In genomic region chr6:114444247-114444844, GRCm38 (mm10) we compare ENCODE assay signal across 20 mouse cellular contexts. TPM values are rescaled to one million over a fixed set of nuclear protein-coding genes. Genes with fewer than 3 reads are reported as not detected.
DNase-seq lines count a peak whose midpoint lies in the region; ATAC-seq lines count a peak whose summit lies in the region.
"Had no signal": no experiment of that assay in that cellular context is flagged by ENCODE, and none has a peak within 500 bp of the region (broad histone marks: within the 10 kb centered on the region; RNA-seq: fewer than 3 reads in every experiment).

No protein-coding gene starts in this region.

- 0 out of 2 replicates have a peak, but pooled peaks have one; percentile 24 for ATAC-seq in hindbrain, embryonic 15.5 days (ENCODE audit: low FRiP score, low read depth)
- no peak for ATAC-seq in hindbrain, embryonic 12.5 days (ENCODE audit: low FRiP score)
- no peak for ATAC-seq in midbrain, embryonic 14.5 days (ENCODE audit: low FRiP score, low TSS enrichment)
- peak; percentile 69 for ATAC-seq in midbrain, embryonic 15.5 days (replicated peaks)
- ATAC-seq in heart, embryonic 11.5 days (replicated peaks; ENCODE audit: insufficient number of reproducible peaks, low FRiP score, low TSS enrichment), result no peak

- peak; percentile 32 for DNase-seq in midbrain, embryonic 14.5 days
- no peak for DNase-seq in midbrain, embryonic 10.5 days (ENCODE audit: low spot score)
- no peak for DNase-seq in gastrocnemius, adult 18-20 months (ENCODE audit: low spot score)
- DNase-seq: adrenal gland, adult 2 months; adrenal gland, postnatal 25 days; cerebellum, adult 2 months; cerebellum, postnatal 10 days; gastrocnemius, adult 2 months; gastrocnemius, postnatal 25 days; heart, postnatal 36 days had no signal

- H3K4me1 ChIP-seq in hindbrain, embryonic 15.5 days (replicated peaks), result no peaks in the 10 kb centered on the region; the same call in 1 of the 2 replicates
- H3K4me1 ChIP-seq in hindbrain, embryonic 12.5 days, result peaks cover 5% of the 10 kb centered on the region
- H3K4me1 ChIP-seq in midbrain, embryonic 14.5 days (ENCODE audit: control insufficient read depth, insufficient read depth, low read length), result no peaks in the 10 kb centered on the region; the same call in 1 of the 2 replicates
- no peaks in the 10 kb centered on the region for H3K4me1 ChIP-seq in midbrain, embryonic 10.5 days
- 0 out of 2 replicates have a peak, but pooled peaks cover 3% of the 10 kb centered on the region for H3K4me1 ChIP-seq in midbrain, embryonic 15.5 days
- no peaks in the 10 kb centered on the region for H3K4me1 ChIP-seq in heart, embryonic 11.5 days (ENCODE audit: control insufficient read depth, insufficient read depth, low read length)
- H3K4me1 ChIP-seq: heart, embryonic 13.5 days had no signal

- no peak overlapping the region for H3K4me3 ChIP-seq in hindbrain, embryonic 15.5 days
- H3K4me3 ChIP-seq in hindbrain, embryonic 12.5 days, result no peak overlapping the region
- H3K4me3 ChIP-seq in midbrain, embryonic 14.5 days (replicated peaks; ENCODE audit: low read depth, low read length), result no peak overlapping the region
- H3K4me3 ChIP-seq in midbrain, embryonic 10.5 days, result no peak overlapping the region
- H3K4me3 ChIP-seq in midbrain, embryonic 15.5 days, result no peak overlapping the region
- H3K4me3 ChIP-seq in heart, embryonic 11.5 days (ENCODE audit: low read depth, low read length), result no peak overlapping the region
- H3K4me3 ChIP-seq: embryonic facial prominence, embryonic 10.5 days; gastrocnemius, adult 2 months; heart, embryonic 13.5 days had no signal

- no peak overlapping the region for H3K9ac ChIP-seq in hindbrain, embryonic 15.5 days
- no peak overlapping the region for H3K9ac ChIP-seq in hindbrain, embryonic 12.5 days
- H3K9ac ChIP-seq in midbrain, embryonic 14.5 days (replicated peaks; ENCODE audit: low read length), result no peak overlapping the region
- no peak overlapping the region for H3K9ac ChIP-seq in midbrain, embryonic 15.5 days
- H3K9ac ChIP-seq in heart, embryonic 11.5 days (ENCODE audit: low read depth, low read length), result no peak overlapping the region
- H3K9ac ChIP-seq: heart, embryonic 13.5 days; hindbrain, embryonic 14.5 days had no signal

- H3K27ac ChIP-seq in hindbrain, embryonic 15.5 days (replicated peaks), result 0 out of 2 replicates have a peak overlapping the region, but pooled peaks have one; percentile 17
- no peak overlapping the region for H3K27ac ChIP-seq in hindbrain, embryonic 12.5 days
- peak overlapping the region; percentile 17; the same call in 1 of the 2 replicates for H3K27ac ChIP-seq in midbrain, embryonic 14.5 days (replicated peaks; ENCODE audit: low read depth, low read length)
- H3K27ac ChIP-seq in midbrain, embryonic 10.5 days (replicated peaks), result no peak overlapping the region
- H3K27ac ChIP-seq in midbrain, embryonic 15.5 days, result 0 out of 2 replicates have a peak overlapping the region, but pooled peaks have one; percentile 39
- no peak overlapping the region for H3K27ac ChIP-seq in heart, embryonic 11.5 days (ENCODE audit: low read depth, low read length)
- H3K27ac ChIP-seq: embryonic facial prominence, embryonic 10.5 days; gastrocnemius, adult 2 months; heart, embryonic 13.5 days; hindbrain, embryonic 14.5 days had no signal

- H3K36me3 ChIP-seq in hindbrain, embryonic 15.5 days, result no peaks in the 10 kb centered on the region
- no peaks in the 10 kb centered on the region for H3K36me3 ChIP-seq in hindbrain, embryonic 12.5 days
- H3K36me3 ChIP-seq in midbrain, embryonic 14.5 days (ENCODE audit: control insufficient read depth, insufficient read depth, low read length), result no peaks in the 10 kb centered on the region
- H3K36me3 ChIP-seq in midbrain, embryonic 10.5 days, result no peaks in the 10 kb centered on the region
- no peaks in the 10 kb centered on the region for H3K36me3 ChIP-seq in midbrain, embryonic 15.5 days (replicated peaks)
- no peaks in the 10 kb centered on the region for H3K36me3 ChIP-seq in heart, embryonic 11.5 days (ENCODE audit: control insufficient read depth, insufficient read depth, low read length)
- H3K36me3 ChIP-seq: embryonic facial prominence, embryonic 10.5 days; heart, embryonic 13.5 days had no signal

- no peak overlapping the region for H3K4me2 ChIP-seq in hindbrain, embryonic 15.5 days
- no peak overlapping the region for H3K4me2 ChIP-seq in hindbrain, embryonic 12.5 days (replicated peaks)
- H3K4me2 ChIP-seq in midbrain, embryonic 14.5 days (ENCODE audit: low read length), result no peak overlapping the region
- H3K4me2 ChIP-seq in midbrain, embryonic 15.5 days, result no peak overlapping the region
- H3K4me2 ChIP-seq in heart, embryonic 11.5 days, result no peak overlapping the region
- H3K4me2 ChIP-seq: heart, embryonic 13.5 days; hindbrain, embryonic 14.5 days had no signal

- H3K27me3 ChIP-seq in hindbrain, embryonic 15.5 days, result no peaks in the 10 kb centered on the region
- H3K27me3 ChIP-seq in hindbrain, embryonic 12.5 days, result peaks cover 3% of the 10 kb centered on the region; the same call in 1 of the 2 replicates
- H3K27me3 ChIP-seq in midbrain, embryonic 14.5 days (ENCODE audit: control insufficient read depth, insufficient read depth, low read length), result no peaks in the 10 kb centered on the region
- H3K27me3 ChIP-seq in midbrain, embryonic 10.5 days (ENCODE audit: low read depth, poor library complexity, severe bottlenecking), result no peaks in the 10 kb centered on the region
- no peaks in the 10 kb centered on the region for H3K27me3 ChIP-seq in midbrain, embryonic 15.5 days (replicated peaks)
- peaks cover 2% of the 10 kb centered on the region; the same call in 1 of the 2 replicates for H3K27me3 ChIP-seq in heart, embryonic 11.5 days (ENCODE audit: control insufficient read depth, insufficient read depth, low read length)

- WGBS in hindbrain, embryonic 15.5 days, result 61% methylated on average over 1 of the region's 1 CpGs
- WGBS in hindbrain, embryonic 12.5 days, result 89% methylated on average over 1 of the region's 1 CpGs
- WGBS in midbrain, embryonic 14.5 days, result 26% methylated on average over 1 of the region's 1 CpGs
- 66% methylated on average over 1 of the region's 1 CpGs for WGBS in midbrain, embryonic 10.5 days
- 29% methylated on average over 1 of the region's 1 CpGs for WGBS in midbrain, embryonic 15.5 days
- 79% methylated on average over 1 of the region's 1 CpGs for WGBS in heart, embryonic 11.5 days (ENCODE audit: insufficient replicate concordance)

- H3K9me3 ChIP-seq in hindbrain, embryonic 15.5 days, result peaks cover 3% of the 10 kb centered on the region; the same call in 1 of the 2 replicates
- H3K9me3 ChIP-seq in hindbrain, embryonic 12.5 days (replicated peaks), result peaks cover 11% of the 10 kb centered on the region; the same call in 1 of the 2 replicates
- peaks cover 5% of the 10 kb centered on the region; the same call in 1 of the 2 replicates for H3K9me3 ChIP-seq in midbrain, embryonic 14.5 days (ENCODE audit: control insufficient read depth, low read length)
- no peaks in the 10 kb centered on the region for H3K9me3 ChIP-seq in midbrain, embryonic 10.5 days (replicated peaks)
- H3K9me3 ChIP-seq in midbrain, embryonic 15.5 days, result no peaks in the 10 kb centered on the region
- peaks cover 3% of the 10 kb centered on the region; the same call in 1 of the 2 replicates for H3K9me3 ChIP-seq in heart, embryonic 11.5 days (replicated peaks; ENCODE audit: control insufficient read depth, low read length)
- H3K9me3 ChIP-seq: embryonic facial prominence, embryonic 10.5 days had no signal

RNA-seq across cellular contexts. Expression of gene Hrh1, which starts 46.6 kb away (rescaled TPM):
- 1.0 and 1.4 TPM in 2 replicates for polyA plus RNA-seq in hindbrain, embryonic 15.5 days (2015; fragmentation: Nextera tagmentation; extraction: Ambion mirVana)
- 0.50 and 0.64 TPM in 2 replicates for polyA plus RNA-seq in hindbrain, embryonic 12.5 days (2016; fragmentation: Nextera tagmentation; extraction: Ambion mirVana)
- polyA plus RNA-seq in midbrain, embryonic 14.5 days (2014; fragmentation: Nextera tagmentation; extraction: Ambion mirVana), result 0.57 and 0.80 TPM in 2 replicates
- 0.04 and 0.15 TPM in 2 replicates for polyA plus RNA-seq in midbrain, embryonic 10.5 days (2016; fragmentation: Nextera tagmentation; extraction: Ambion mirVana)
- 0.89 and 0.93 TPM in 2 replicates for polyA plus RNA-seq in midbrain, embryonic 15.5 days (2015; fragmentation: Nextera tagmentation; extraction: Ambion mirVana)
- under 1 TPM; 0.38 to 0.41 TPM for total RNA-seq in gastrocnemius, adult 18-20 months (2021)
- not detected in 2 replicates for polyA plus RNA-seq in heart, embryonic 11.5 days (2014; fragmentation: Nextera tagmentation; extraction: Ambion mirVana)
- total RNA-seq: granulocyte monocyte progenitor cell, adult 5-6 weeks had no signal
- polyA plus RNA-seq: embryonic facial prominence, embryonic 14.5 days; heart, embryonic 13.5 days; heart, postnatal 0 days had no signal

Comparison
In these comparisons a context has a peak if more than half of its experiments do, and no peak if none do; other contexts are left out.
1. ATAC-seq: peak in hindbrain, embryonic 15.5 days (single experiment) and midbrain, embryonic 15.5 days (single experiment); none in hindbrain, embryonic 12.5 days (single experiment), midbrain, embryonic 14.5 days (single experiment) and heart, embryonic 11.5 days (single experiment).
2. H3K27ac ChIP-seq: peak in hindbrain, embryonic 15.5 days (single experiment), midbrain, embryonic 14.5 days (single experiment) and midbrain, embryonic 15.5 days (single experiment); none in hindbrain, embryonic 12.5 days (single experiment), midbrain, embryonic 10.5 days (single experiment) and heart, embryonic 11.5 days (single experiment).